Mouse (Mus musculus) embryonic facial prominence, embryonic 12.5 days (tissue): ENCODE results near the gene Mrpl38. TPM values are rescaled to one million over a fixed set of nuclear protein-coding genes. Genes with fewer than 3 reads are reported as not detected.
"Not testable (repeated sequence)": the region's sequence is repeated elsewhere in the genome, so short reads cannot be mapped to it uniquely, and the experiment has no call there.

ENCODE experiments used
- ATAC-seq: fragments of 200-750 bp; cut with Nextera tagmentation; 2 replicates; pipeline ENCODE4 v1.8.0; 2017; ENCODE audit not compliant: insufficient number of reproducible peaks, insufficient read depth, low FRiP score, low TSS enrichment
- H3K27ac ChIP-seq: fragments of 300-500 bp; sonication (generic); 2 replicates; pipeline ENCODE4 v1.5.1; 2016; ENCODE audit warnings: mild to moderate bottlenecking
- H3K27me3 ChIP-seq: fragments of 300-500 bp; sonication (generic); 2 replicates; pipeline ENCODE4 v1.6.1; 2016; ENCODE audit warnings: mild to moderate bottlenecking, moderate library complexity
- H3K36me3 ChIP-seq: fragments of 300-500 bp; sonication (generic); 2 replicates; pipeline ENCODE4 v1.6.1; 2016; ENCODE audit warnings: mild to moderate bottlenecking
- H3K4me1 ChIP-seq: fragments of 300-500 bp; sonication (generic); 2 replicates; pipeline ENCODE4 v1.6.1; 2016
- H3K4me2 ChIP-seq: fragments of 300-500 bp; sonication (generic); replicated peaks from 2 replicates; pipeline ENCODE4 v1.6.1; 2016; ENCODE audit warnings: mild to moderate bottlenecking, moderate library complexity
- H3K4me3 ChIP-seq: fragments of 300-500 bp; sonication (generic); 2 replicates; pipeline ENCODE4 v1.5.1; 2016; ENCODE audit warnings: mild to moderate bottlenecking
- H3K9ac ChIP-seq: fragments of 300-500 bp; sonication (generic); 2 replicates; pipeline ENCODE4 v1.6.1; 2016; ENCODE audit warnings: mild to moderate bottlenecking, moderate library complexity
- H3K9me3 ChIP-seq: fragments of 300-500 bp; sonication (generic); 2 replicates; pipeline ENCODE4 v1.6.1; 2016; ENCODE audit warnings: mild to moderate bottlenecking, moderate library complexity
- WGBS: fragments of 180-500 bp; shearing (Covaris S2); methylation state at CpG from one replicate; pipeline ENCODE4 v1.1.7; 2016; 5-methylcytosine and 5-hydroxymethylcytosine counted together
- polyA plus RNA-seq: library from polyadenylated mRNA; unstranded; fragments of >200 nt; fragmentation: Nextera tagmentation; extraction: Ambion mirVana; gene quantifications from 2 replicates; pipeline ENCODE4 v1.2.1, GENCODE M21; 2016

Gene Mrpl38
- polyA plus RNA-seq, 1 experiment from 2014 or later: 83.7 TPM

DNA sequence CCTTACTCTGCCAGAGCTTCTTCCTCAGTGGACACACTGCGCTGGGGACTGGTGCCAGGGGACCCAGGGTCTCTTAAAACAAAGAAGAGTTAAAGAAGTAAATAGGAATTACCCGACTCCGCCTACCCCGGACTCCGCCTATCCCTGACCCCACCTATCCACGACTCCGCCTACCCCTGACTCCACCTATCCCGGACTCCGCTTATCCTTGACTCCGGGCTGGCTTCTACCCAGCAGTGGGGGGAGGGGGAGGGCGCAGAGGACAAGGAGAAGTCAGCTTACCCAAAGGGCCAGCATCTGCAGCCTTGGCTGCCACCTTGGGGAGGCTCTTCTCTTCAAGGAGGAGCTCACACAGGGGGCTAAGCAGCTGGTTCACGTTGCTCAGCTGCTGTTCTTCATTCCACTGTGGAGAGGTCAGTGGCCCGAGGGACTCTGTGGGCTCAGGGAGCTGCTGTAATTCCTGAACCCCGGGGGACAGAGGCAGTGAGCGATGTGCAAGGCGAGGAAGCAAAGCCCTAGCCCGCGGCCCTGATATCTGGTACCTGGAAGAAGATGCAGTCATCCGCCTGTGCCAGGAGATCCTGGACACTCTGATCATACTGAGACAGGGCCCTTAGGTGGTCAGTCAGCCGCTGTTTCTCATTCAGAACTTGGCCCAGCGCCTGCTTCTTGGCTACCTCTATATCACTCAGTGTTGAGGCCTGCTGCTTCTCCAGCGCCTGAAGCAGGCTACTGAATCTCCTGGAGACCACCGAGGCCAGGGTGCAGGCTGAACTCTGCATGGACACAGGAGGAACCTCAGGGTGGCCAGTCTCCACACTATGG, 11.3 kb downstream of the Mrpl38 start, which contains the start of gene Trim47:
Trim47 (minus strand) TSS at position 55 of the 825 bp plus-strand sequence.
- H3K27me3 ChIP-seq: no peaks in the 10 kb centered on the region
- 23% methylated on average over 23 of the region's 23 CpGs for WGBS
- H3K9ac ChIP-seq: no peak within 1 kb of the TSS
- peaks cover 27% of the 10 kb centered on the region for H3K4me1 ChIP-seq
- H3K27ac ChIP-seq: peak within 1 kb of the TSS; percentile 37
- ATAC-seq: peak; percentile 50; the same call in 1 of the 2 replicates
- peak within 1 kb of the TSS; percentile 40 for H3K4me2 ChIP-seq
- H3K4me3 ChIP-seq: peak within 1 kb of the TSS; percentile 22
- H3K9me3 ChIP-seq: peaks cover 4% of the 10 kb centered on the region; the same call in 1 of the 2 replicates
- H3K36me3 ChIP-seq: peaks cover 16% of the 10 kb centered on the region

DNA sequence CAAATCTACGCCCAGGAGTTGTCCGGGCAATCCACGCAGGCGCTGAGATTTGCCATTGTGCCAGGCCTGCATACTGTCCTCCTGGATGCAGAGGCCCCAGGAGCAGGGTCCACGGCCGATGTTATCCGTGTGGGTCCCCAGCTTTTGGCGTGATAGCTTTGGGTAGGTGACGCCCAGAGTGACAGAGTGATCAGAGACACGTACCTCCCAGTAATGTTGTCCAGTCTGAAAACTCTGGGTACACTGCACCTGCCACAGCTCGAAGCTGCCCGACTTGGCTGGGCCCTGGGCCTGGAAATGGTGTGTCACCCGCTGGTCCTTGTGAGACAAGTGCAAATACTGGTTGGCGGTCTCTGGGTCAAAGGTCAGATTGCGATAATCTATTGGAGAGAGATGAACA, 12.4 kb downstream of the Mrpl38 start:
- peaks cover 4% of the 10 kb centered on the region; the same call in 1 of the 2 replicates for H3K9me3 ChIP-seq
- no peak overlapping the region for H3K4me3 ChIP-seq
- peak overlapping the region; percentile 40; the same call in 1 of the 2 replicates for H3K4me2 ChIP-seq
- H3K36me3 ChIP-seq: peaks cover 14% of the 10 kb centered on the region
- peaks cover 24% of the 10 kb centered on the region for H3K4me1 ChIP-seq
- no peak overlapping the region for H3K9ac ChIP-seq
- no peak overlapping the region for H3K27ac ChIP-seq
- ATAC-seq: no peak
- H3K27me3 ChIP-seq: no peaks in the 10 kb centered on the region
- 96% methylated on average over 15 of the region's 15 CpGs for WGBS

DNA sequence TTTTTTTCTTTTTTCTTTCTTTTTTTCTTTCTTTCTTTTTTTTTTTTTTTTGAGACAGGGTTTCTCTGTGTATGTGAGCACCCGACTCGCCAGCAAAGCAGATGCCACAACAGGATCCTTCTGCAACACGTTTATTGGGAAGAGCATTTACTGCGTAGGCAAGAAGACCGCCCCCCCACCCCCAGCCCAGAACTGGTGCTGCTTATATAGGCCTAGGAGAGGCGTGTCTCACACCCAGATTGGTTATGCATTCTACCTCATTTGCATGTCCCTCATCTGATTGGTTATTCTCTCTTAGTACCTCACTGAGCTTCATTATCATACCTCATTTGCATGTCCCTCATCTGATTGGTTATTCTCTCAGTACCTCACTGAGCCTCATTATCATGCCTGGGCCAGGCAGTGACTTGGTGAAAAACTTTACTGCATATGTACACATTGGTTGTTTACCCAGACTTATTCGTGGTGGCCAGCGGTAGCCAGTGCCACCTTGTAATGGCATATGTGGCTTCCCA, 16.9 kb downstream of the Mrpl38 start:
- not testable (repeated sequence) for H3K27me3 ChIP-seq, H3K4me2 ChIP-seq, H3K4me3 ChIP-seq, ATAC-seq, H3K27ac ChIP-seq, H3K4me1 ChIP-seq, H3K9me3 ChIP-seq, H3K9ac ChIP-seq
- H3K36me3 ChIP-seq: peaks cover 14% of the 10 kb centered on the region
- 91% methylated on average over 8 of the region's 8 CpGs for WGBS

DNA sequence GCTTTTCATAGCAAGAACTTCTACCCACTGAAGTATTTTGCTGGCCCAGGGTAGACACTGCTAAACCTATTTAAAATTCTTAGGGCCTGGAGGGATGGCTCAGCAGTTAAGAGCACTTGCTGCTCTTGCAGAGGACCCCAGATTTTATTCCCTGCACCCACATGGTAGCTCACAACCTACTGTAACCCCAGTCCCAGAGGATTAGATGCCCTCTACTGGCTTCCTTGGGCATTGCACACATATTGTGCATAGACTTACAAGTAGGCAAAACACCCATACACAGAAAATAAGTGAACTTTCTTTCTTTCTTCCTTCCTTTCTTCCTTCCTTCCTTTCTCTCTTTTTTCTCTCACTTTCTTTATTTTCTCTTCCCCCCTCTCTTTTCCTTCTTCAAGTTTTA, 20.8 kb downstream of the Mrpl38 start:
- H3K9me3 ChIP-seq: no peaks in the 10 kb centered on the region
- peaks cover 4% of the 10 kb centered on the region; the same call in 1 of the 2 replicates for H3K4me1 ChIP-seq
- H3K27me3 ChIP-seq: no peaks in the 10 kb centered on the region
- no peak overlapping the region for H3K9ac ChIP-seq
- H3K4me2 ChIP-seq: no peak overlapping the region
- no peak overlapping the region for H3K4me3 ChIP-seq
- H3K36me3 ChIP-seq: 0 out of 2 replicates have a peak, but pooled peaks cover 4% of the 10 kb centered on the region
- ATAC-seq: no peak
- peak overlapping the region; percentile 80; the same call in 1 of the 2 replicates for H3K27ac ChIP-seq

DNA sequence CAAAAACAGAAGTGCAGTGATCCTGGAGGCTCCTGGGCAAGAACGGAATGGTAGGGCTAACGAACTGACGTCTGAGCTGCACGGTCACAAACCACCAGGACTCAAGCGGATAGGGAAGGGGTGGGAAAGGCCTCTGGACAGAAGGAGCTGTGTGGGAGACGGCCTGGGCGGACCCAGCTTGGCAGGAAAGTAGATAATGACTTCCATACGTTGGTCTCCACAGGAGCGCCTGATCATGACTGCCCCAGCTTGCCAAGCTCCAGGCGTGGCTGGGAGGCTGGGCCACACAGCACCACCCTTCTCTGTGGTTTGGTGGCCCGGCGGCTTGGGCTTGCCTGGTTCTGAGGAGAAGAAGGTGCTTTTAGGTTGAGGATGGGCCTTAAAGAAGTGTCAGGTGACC, 21.4 kb downstream of the Mrpl38 start:
- Histone ChIP-seq H3K4me2 (0 out of 2 replicates have a peak overlapping the region, but pooled peaks have one; percentile 5), H3K36me3 (no peaks in the 10 kb centered on the region), H3K4me3 (no peak overlapping the region), H3K9ac (no peak overlapping the region), H3K4me1 (peaks cover 4% of the 10 kb centered on the region; the same call in 1 of the 2 replicates), H3K27ac (peak overlapping the region; percentile 80), H3K27me3 (no peaks in the 10 kb centered on the region), H3K9me3 (no peaks in the 10 kb centered on the region)
- 18% methylated on average over 12 of the region's 12 CpGs for WGBS
- ATAC-seq: no peak

DNA sequence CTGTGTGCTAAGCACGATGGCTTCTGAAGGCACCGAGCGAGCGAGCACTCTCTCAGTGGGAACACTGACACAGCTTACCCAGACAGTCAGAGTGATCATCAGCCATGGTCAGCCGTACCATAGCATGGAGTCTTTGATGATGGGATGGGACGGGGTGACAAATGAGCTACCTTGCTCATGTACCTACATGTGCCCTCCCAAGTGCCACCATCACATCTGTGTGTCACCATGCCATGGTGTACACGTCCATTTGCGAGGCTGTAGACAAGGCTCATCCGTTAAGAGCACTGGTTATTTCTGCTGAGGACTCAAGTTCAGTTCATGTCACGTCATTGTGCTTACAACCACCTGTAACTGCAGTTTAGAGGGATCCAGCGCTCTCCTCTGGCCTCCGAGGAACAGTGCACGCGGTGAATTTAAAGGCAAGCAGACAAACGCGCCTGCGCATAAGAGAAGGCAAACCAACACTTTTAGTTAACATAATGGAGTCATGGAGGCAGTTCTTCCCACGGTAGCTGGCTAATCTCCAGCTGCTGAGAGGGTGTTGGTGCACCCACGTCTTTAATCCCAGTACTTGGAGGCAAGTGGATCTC, 27.0 kb downstream of the Mrpl38 start:
- Histone ChIP-seq H3K4me1 (peaks cover 33% of the 10 kb centered on the region), H3K36me3 (no peaks in the 10 kb centered on the region), H3K9ac (no peak overlapping the region), H3K4me2 (no peak overlapping the region), H3K27me3 (peaks cover 53% of the 10 kb centered on the region), H3K27ac (no peak overlapping the region), H3K9me3 (no peaks in the 10 kb centered on the region), H3K4me3 (no peak overlapping the region)
- WGBS: 83% methylated on average over 19 of the region's 19 CpGs
- no peak for ATAC-seq

DNA sequence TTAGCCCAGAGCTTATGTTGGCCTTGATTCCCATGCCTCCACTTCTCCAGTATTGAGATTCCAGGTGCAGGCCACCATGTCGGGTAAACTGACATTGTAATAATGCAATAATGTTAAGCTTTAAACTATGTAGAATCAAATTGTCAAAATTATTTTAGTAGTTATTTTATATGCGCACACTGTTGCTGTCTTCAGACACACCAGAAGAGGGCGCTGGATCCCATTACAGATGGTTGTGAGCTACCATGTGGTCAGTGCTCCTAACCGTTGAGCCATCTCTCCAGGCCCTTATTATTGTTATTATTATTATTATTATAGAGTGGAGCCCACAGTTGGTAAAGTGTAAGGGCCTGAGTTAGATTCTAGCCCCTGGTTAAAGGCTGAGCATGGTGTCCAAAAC, 27.6 kb downstream of the Mrpl38 start:
- Histone ChIP-seq H3K4me2 (no peak overlapping the region), H3K4me3 (no peak overlapping the region), H3K9me3 (no peaks in the 10 kb centered on the region), H3K27ac (no peak overlapping the region), H3K36me3 (no peaks in the 10 kb centered on the region), H3K4me1 (peaks cover 40% of the 10 kb centered on the region), H3K27me3 (peaks cover 60% of the 10 kb centered on the region), H3K9ac (no peak overlapping the region)
- WGBS: 78% methylated on average over 4 of the region's 4 CpGs
- ATAC-seq: no peak

DNA sequence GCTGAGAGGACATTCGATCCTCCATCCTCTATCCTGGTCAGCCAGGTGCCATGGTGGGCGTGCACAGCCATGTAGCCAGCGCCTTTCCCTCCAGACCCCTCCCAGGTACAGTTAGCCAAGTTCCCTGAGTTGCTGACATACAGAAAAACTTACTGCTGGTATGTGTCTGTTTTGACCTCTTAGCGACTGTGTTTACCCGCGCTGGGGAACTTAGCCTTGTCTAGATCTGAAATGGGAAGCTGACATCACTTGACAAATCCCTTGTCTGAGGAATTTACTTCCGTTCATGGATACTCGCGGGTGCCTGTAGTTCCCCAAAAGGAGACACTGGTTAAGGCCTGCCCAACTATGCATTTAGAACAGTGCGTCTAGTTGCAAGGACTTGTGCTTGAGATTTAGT, 28.1 kb downstream of the Mrpl38 start:
- Histone ChIP-seq H3K4me2 (peak overlapping the region; percentile 68), H3K9ac (no peak overlapping the region), H3K4me1 (peaks cover 43% of the 10 kb centered on the region), H3K4me3 (peak overlapping the region; percentile 41), H3K27me3 (peaks cover 65% of the 10 kb centered on the region), H3K36me3 (no peaks in the 10 kb centered on the region), H3K27ac (no peak overlapping the region), H3K9me3 (no peaks in the 10 kb centered on the region)
- no peak for ATAC-seq
- WGBS: 27% methylated on average over 10 of the region's 10 CpGs

DNA sequence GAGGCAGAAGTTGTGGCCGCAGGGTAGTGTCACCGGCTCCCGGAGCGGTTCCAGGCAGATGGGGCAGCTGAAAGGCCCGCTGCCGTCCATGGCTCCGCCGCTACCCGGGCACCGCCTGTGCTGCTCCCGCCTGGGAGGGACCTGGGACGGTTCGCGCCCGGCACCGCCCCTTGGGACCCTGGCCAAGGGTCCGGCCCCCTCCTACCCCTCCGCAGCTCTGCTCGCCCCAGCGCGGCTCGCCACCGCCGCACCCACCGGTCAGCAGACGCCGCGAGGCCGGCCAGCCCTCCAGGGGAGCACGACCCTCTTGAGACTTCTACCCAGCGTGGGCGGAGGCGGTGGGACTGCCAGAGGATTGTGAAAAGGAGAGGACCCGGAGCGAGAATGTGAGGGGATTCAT, 28.5 kb downstream of the Mrpl38 start:
- ATAC-seq: no peak
- H3K27ac ChIP-seq: no peak overlapping the region
- WGBS: 2% methylated on average over 33 of the region's 35 CpGs
- peaks cover 68% of the 10 kb centered on the region for H3K27me3 ChIP-seq
- peak overlapping the region; percentile 48 for H3K9ac ChIP-seq
- H3K4me1 ChIP-seq: peaks cover 43% of the 10 kb centered on the region
- H3K36me3 ChIP-seq: no peaks in the 10 kb centered on the region
- peak overlapping the region; percentile 68 for H3K4me2 ChIP-seq
- no peaks in the 10 kb centered on the region for H3K9me3 ChIP-seq
- H3K4me3 ChIP-seq: peak overlapping the region; percentile 41

DNA sequence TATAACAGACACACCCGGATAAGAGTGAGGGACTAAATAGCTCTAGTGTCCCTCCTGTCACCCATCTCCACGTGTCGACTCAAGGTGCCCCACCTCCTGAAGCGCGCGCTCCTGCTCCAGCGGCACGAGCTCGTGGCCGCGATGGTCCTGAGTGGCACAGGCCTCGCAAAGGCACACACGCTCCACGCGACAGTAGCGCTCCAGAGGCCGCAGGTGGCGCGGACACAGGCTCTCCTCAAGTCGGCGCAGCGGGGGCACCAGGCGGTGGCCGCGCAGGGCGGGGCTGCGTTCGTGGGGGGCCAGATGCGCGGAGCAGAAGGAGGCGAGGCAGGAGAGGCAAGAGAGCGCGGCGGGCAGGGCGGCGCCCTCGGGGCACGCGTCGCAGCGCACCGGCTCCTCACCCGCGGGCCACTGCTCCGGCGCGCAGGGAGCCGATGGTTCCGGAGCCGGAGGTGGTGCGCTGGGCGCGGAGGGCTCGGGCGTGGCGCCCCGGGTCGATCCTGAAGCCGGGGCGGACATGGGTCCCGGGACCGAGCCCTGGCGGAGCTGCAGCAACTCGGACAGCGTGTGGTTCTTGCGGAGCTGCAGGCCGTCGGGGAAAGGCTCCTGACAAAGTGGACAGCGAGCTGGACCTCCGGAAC, 29.1 kb downstream of the Mrpl38 start:
- WGBS: 3% methylated on average over 65 of the region's 70 CpGs
- ATAC-seq: no peak
- peak overlapping the region; percentile 41 for H3K4me3 ChIP-seq
- H3K4me1 ChIP-seq: peaks cover 44% of the 10 kb centered on the region
- peak overlapping the region; percentile 68 for H3K4me2 ChIP-seq
- no peaks in the 10 kb centered on the region for H3K9me3 ChIP-seq
- H3K36me3 ChIP-seq: no peaks in the 10 kb centered on the region
- H3K27ac ChIP-seq: no peak overlapping the region
- peak overlapping the region; percentile 48 for H3K9ac ChIP-seq
- peaks cover 68% of the 10 kb centered on the region for H3K27me3 ChIP-seq

DNA sequence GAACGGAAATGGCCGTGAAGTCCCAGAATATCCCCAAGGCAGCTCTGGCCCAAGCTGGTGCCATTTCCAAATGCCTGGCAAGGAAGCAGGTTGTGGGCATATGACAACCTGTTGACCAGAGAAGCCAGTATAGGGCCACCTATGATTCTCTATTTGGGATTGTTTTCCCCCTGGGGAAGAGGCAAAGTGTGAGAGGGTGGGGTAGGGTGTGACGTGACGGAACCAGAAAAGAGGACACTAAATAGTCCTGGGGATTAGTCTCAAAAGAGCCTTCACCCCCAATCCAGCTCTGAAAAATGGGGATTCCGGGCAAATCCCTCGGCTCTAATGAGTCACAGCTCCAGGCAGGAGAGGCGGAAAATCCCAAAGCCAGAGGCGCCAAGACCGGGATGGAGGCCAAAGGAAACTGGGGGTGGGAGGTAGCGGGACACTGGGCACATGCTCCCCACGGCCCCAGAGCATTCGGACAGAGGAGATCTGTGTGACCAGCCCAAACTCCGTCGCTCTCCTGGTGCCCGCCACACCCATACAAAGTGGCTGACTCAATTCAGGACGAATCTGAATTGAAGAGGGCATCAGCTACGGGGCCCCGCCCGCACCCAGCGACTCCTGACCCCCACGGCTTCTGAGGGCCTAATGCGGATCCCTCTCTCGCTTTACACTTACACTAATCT, 30.1 kb downstream of the Mrpl38 start:
- 4% methylated on average over 22 of the region's 23 CpGs for WGBS
- no peak overlapping the region for H3K9ac ChIP-seq
- no peak overlapping the region for H3K27ac ChIP-seq
- peaks cover 53% of the 10 kb centered on the region for H3K4me1 ChIP-seq
- H3K36me3 ChIP-seq: no peaks in the 10 kb centered on the region
- H3K4me2 ChIP-seq: peak overlapping the region; percentile 68
- H3K27me3 ChIP-seq: peaks cover 68% of the 10 kb centered on the region
- H3K4me3 ChIP-seq: peak overlapping the region; percentile 41
- no peak for ATAC-seq
- H3K9me3 ChIP-seq: no peaks in the 10 kb centered on the region
